Mouse (Mus musculus) embryonic fibroblast, embryonic 13.5 days (primary cell): ENCODE results near the gene Kdr.

Experiments
- CTCF ChIP-seq: IDR thresholded peaks from 2 replicates; pipeline ENCODE4 v1.5.1; 2011; ENCODE audit warnings: mild to moderate bottlenecking, control low read depth, low read length, moderate library complexity, borderline replicate concordance; ENCODE audit not compliant: insufficient read depth
- POLR2A ChIP-seq: IDR thresholded peaks from 2 replicates; pipeline ENCODE4 v1.6.1; 2011; ENCODE audit warnings: low read depth, mild to moderate bottlenecking, control low read depth, low read length, moderate library complexity

- TF ChIP-seq CTCF (no peak), POLR2A (no peak)
Observed at GRCm38 (mm10) chr5:75950866-75951265, 27.4 kb downstream of the Kdr start.
